Mouse (Mus musculus): ENCODE results near the gene Nfatc3. TPM values are rescaled to one million over a fixed set of nuclear protein-coding genes. Genes with fewer than 3 reads are reported as not detected.
A peak's percentile ranks its signal among the peaks of the same experiment; 100 is the strongest.

The Nfatc3 gene
- polyA plus RNA-seq, 1 experiment from 2014 or later = 4.3 TPM

DNA sequence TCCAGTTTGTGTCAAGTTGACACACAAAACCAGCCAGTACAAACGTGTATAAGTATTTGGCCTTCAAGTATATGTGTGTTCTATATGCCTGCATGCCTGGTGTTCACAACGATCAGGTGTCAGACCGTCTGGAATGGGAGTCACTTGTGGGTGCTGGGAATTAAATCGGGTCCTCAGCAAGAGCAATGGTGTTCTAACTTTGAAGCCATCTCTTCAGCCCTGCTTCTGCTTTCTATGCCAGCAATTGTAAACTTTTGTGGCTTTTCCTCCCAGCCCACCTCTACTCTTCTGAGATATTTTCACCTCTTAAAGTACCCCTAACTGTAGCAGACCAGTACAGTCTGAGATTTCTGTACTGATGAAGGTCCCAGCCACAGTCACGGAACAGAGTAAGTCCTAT, 81.6 kb downstream of the Nfatc3 start:
- Histone ChIP-seq H3K27ac (ENCODE audit: low read length) (no peak overlapping the region), H3K27me3 (ENCODE audit: control insufficient read depth, insufficient read depth, low read length) (peaks cover 11% of the 10 kb centered on the region), H3K4me1 (ENCODE audit: control insufficient read depth, insufficient read depth, low read length) (peaks cover 21% of the 10 kb centered on the region), H3K4me3 (ENCODE audit: low read length) (no peak overlapping the region), H3K4me2 (ENCODE audit: low read depth, low read length) (no peak overlapping the region), H3K36me3 (ENCODE audit: control insufficient read depth, insufficient read depth) (no peaks in the 10 kb centered on the region), H3K9me3 (replicated peaks; ENCODE audit: control insufficient read depth, low read length) (no peaks in the 10 kb centered on the region), H3K9ac (ENCODE audit: low read length) (no peak overlapping the region)
- ATAC-seq (replicated peaks; ENCODE audit: extremely low read depth, insufficient read depth, low FRiP score) = no peak
- 56% methylated on average over 5 of the region's 5 CpGs for WGBS

DNA sequence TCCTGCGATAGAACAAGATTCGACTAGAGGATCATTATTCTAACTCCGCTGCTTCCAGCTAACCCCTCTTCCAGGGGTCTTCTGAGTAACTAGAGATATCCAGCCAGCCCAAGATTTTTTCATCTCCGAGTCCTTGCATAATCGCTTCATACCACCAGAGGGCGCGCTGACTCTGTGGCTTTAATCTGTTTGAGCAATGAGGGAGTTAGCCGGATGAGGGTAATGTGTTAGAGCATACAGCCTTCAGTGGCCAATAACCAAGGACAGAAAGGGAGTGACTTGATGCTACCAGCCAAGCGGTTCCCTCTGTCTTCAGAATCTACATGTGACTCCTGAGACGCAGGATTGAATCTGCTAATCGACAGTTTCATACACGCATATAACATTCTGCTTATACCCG, 82.1 kb downstream of the Nfatc3 start:
- no peaks in the 10 kb centered on the region for H3K9me3 ChIP-seq (replicated peaks; ENCODE audit: control insufficient read depth, low read length)
- no peaks in the 10 kb centered on the region for H3K36me3 ChIP-seq (ENCODE audit: control insufficient read depth, insufficient read depth)
- ATAC-seq (replicated peaks; ENCODE audit: extremely low read depth, insufficient read depth, low FRiP score) = peak; percentile 38; the same call in 1 of the 2 replicates
- H3K27ac ChIP-seq (ENCODE audit: low read length) = no peak overlapping the region
- H3K9ac ChIP-seq (ENCODE audit: low read length) = no peak overlapping the region
- H3K27me3 ChIP-seq (ENCODE audit: control insufficient read depth, insufficient read depth, low read length) = peaks cover 5% of the 10 kb centered on the region
- peaks cover 19% of the 10 kb centered on the region for H3K4me1 ChIP-seq (ENCODE audit: control insufficient read depth, insufficient read depth, low read length)
- 18% methylated on average over 13 of the region's 13 CpGs for WGBS
- no peak overlapping the region for H3K4me3 ChIP-seq (ENCODE audit: low read length)
- H3K4me2 ChIP-seq (ENCODE audit: low read depth, low read length) = no peak overlapping the region

DNA sequence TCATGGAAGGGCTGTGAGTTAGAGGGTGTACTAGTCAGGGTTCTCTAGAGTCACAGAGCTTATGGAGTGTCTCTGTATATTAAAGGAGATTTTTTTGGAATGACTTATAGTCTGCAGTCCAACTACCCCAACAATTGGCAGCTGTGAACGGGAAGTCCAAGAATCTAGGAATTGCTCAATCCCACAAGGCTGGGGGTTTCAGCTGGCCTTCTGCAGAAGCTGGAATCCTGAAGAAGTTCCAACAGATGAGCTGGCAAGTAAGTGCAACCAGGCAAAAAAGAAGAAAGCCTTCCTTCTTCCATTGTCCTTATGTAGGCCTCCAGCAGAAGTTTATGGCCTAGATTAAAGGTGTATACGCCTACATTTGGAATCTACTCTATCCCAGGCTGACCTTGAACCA, 86.7 kb downstream of the Nfatc3 start:
- Histone ChIP-seq H3K36me3 (ENCODE audit: control insufficient read depth, insufficient read depth) (no peaks in the 10 kb centered on the region), H3K4me3 (ENCODE audit: low read length) (no peak overlapping the region), H3K27ac (ENCODE audit: low read length) (no peak overlapping the region), H3K27me3 (ENCODE audit: control insufficient read depth, insufficient read depth, low read length) (no peaks in the 10 kb centered on the region), H3K4me2 (ENCODE audit: low read depth, low read length) (no peak overlapping the region), H3K9me3 (replicated peaks; ENCODE audit: control insufficient read depth, low read length) (no peaks in the 10 kb centered on the region), H3K4me1 (ENCODE audit: control insufficient read depth, insufficient read depth, low read length) (no peaks in the 10 kb centered on the region), H3K9ac (ENCODE audit: low read length) (no peak overlapping the region)
- 87% methylated on average over 2 of the region's 2 CpGs for WGBS
- no peak for ATAC-seq (replicated peaks; ENCODE audit: extremely low read depth, insufficient read depth, low FRiP score)

DNA sequence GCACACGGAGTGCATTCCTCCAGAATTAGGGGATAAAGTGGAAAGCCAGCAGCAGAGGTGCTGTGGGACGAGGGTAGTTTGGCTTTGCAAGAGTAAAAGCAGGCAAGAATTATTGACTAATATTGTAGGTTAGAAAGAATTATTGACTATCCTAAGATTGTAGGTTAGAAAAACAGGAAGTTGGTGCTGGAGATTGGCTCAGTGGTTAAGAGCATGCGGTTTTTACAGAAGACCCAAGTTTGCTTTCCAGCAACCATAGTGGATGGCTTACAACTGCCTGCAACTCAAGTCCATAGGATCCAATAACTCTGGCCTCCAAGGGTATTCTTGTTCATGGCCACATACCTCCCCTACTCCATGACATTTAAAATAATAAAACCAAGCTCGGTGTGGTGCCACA, 87.4 kb downstream of the Nfatc3 start:
- Histone ChIP-seq H3K9me3 (replicated peaks; ENCODE audit: control insufficient read depth, low read length) (no peaks in the 10 kb centered on the region), H3K9ac (ENCODE audit: low read length) (no peak overlapping the region), H3K4me1 (ENCODE audit: control insufficient read depth, insufficient read depth, low read length) (peaks cover 4% of the 10 kb centered on the region), H3K4me2 (ENCODE audit: low read depth, low read length) (no peak overlapping the region), H3K4me3 (ENCODE audit: low read length) (no peak overlapping the region), H3K36me3 (ENCODE audit: control insufficient read depth, insufficient read depth) (no peaks in the 10 kb centered on the region), H3K27me3 (ENCODE audit: control insufficient read depth, insufficient read depth, low read length) (no peaks in the 10 kb centered on the region), H3K27ac (ENCODE audit: low read length) (no peak overlapping the region)
- 80% methylated on average over 4 of the region's 4 CpGs for WGBS
- ATAC-seq (replicated peaks; ENCODE audit: extremely low read depth, insufficient read depth, low FRiP score) = no peak

DNA sequence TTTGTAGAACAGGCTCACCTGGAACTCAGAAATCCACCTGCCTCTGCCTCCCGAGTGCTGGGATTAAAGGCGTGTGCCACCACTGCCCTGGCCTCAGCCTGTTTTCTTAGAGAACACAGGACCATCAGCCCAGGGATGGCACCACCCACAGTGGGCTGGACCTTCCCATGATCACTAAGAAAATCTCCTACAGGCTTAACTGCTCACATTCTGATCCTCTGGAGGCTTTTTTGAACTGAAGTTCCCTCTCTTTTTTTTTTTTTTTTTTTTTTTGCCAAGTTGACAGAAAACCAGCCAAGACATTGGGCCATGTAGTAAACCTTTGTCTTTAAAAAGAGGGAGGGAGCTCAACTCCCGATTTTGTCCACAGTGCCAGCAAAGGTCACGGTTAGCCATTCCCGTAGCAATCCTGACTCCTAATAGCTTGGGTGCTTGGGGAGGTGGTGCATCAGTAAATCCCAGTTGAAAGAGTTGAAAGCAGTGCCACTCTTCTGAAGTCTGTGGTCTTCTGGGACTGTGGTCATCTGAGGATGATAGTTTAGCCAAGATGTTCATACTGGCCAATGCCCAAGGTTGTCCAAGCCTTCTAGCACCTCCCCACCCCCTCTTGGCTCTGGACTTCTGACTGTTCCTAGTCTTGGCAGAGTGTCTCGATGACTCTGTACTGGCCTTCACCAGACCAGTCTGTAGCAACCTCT, 89.4 kb downstream of the Nfatc3 start:
- Histone ChIP-seq H3K9ac (ENCODE audit: low read length) (no peak overlapping the region), H3K27ac (ENCODE audit: low read length) (no peak overlapping the region), H3K4me3 (ENCODE audit: low read length) (no peak overlapping the region), H3K4me2 (ENCODE audit: low read depth, low read length) (no peak overlapping the region), H3K9me3 (replicated peaks; ENCODE audit: control insufficient read depth, low read length) (no peaks in the 10 kb centered on the region), H3K27me3 (ENCODE audit: control insufficient read depth, insufficient read depth, low read length) (no peaks in the 10 kb centered on the region), H3K36me3 (ENCODE audit: control insufficient read depth, insufficient read depth) (no peaks in the 10 kb centered on the region), H3K4me1 (ENCODE audit: control insufficient read depth, insufficient read depth, low read length) (peaks cover 10% of the 10 kb centered on the region)
- WGBS = 80% methylated on average over 6 of the region's 6 CpGs
- ATAC-seq (replicated peaks; ENCODE audit: extremely low read depth, insufficient read depth, low FRiP score) = no peak

DNA sequence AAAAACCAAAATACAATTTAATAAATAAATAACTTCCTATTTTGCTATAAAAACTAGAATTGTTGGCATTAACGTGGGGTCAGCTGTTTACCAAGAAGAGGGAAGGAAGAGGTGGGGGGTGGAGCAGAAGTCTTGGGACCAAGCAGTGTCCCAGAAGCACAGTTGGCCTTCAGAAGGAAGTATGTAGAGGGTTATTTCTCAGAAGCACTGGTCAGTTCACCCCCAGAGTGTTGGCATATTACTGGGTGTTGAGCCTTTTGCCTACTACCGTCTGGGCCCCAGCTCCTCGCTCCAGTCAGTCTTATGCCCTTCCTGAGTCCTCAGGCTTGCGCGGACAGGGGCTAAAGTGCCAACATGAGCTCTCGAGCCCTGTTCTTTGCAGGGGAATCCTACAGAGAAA, 90.4 kb downstream of the Nfatc3 start:
- Histone ChIP-seq H3K36me3 (ENCODE audit: control insufficient read depth, insufficient read depth) (no peaks in the 10 kb centered on the region), H3K9me3 (replicated peaks; ENCODE audit: control insufficient read depth, low read length) (no peaks in the 10 kb centered on the region), H3K27me3 (ENCODE audit: control insufficient read depth, insufficient read depth, low read length) (no peaks in the 10 kb centered on the region), H3K4me2 (ENCODE audit: low read depth, low read length) (no peak overlapping the region), H3K9ac (ENCODE audit: low read length) (no peak overlapping the region), H3K4me1 (ENCODE audit: control insufficient read depth, insufficient read depth, low read length) (peaks cover 11% of the 10 kb centered on the region), H3K27ac (ENCODE audit: low read length) (no peak overlapping the region), H3K4me3 (ENCODE audit: low read length) (no peak overlapping the region)
- 88% methylated on average over 6 of the region's 6 CpGs for WGBS
- ATAC-seq (replicated peaks; ENCODE audit: extremely low read depth, insufficient read depth, low FRiP score) = no peak

DNA sequence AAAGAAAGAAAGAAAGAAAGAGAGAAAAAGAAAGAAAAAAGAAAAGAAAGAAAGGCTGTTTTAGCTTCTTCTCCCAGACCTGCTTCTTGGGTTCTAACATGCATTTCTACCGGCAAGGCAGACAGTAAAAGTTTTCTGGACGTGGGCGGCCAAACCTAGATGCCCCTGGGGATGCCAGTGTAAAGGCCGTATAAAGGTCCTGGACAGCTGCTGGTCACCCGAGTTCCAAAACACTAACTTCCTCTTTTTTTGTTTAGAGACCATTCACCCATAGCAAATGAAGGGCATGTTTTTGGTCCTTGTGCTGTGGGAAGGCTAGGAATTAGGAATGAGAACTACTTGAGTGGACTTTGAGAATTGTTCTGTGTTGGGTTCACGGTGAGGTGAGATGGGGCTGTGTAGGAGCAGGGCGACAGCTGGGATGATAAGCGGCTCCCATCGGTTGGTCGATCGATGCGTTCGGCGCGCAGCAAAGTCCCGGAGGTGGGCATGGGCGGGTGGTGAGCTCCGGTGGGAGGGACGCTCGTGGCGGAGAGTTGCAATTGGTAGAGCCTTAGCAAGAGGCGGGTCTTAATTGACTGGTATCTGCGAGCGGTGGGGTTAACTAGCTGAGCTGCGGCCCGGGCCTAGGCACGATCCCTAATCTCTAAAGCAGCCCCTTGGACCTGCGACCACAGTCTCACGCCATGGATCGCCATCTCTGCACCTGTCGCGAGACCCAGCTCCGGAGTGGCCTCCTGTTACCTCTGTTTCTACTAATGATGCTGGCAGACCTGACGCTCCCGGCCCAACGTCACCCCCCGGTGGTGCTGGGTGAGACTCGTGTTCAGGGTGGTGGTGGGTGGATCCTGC, 91.4 kb downstream of the Nfatc3 start, which contains the start of gene Pla2g15:
Gene Pla2g15 (plus strand): TSS at position 599 of the 852 bp plus-strand sequence.
- no peaks in the 10 kb centered on the region for H3K27me3 ChIP-seq (ENCODE audit: control insufficient read depth, insufficient read depth, low read length)
- ATAC-seq (replicated peaks; ENCODE audit: extremely low read depth, insufficient read depth, low FRiP score) = peak; percentile 98
- H3K27ac ChIP-seq (ENCODE audit: low read length) = peak within 1 kb of the TSS; percentile 8; the same call in 1 of the 2 replicates
- H3K4me2 ChIP-seq (ENCODE audit: low read depth, low read length) = peak within 1 kb of the TSS; percentile 73
- peak within 1 kb of the TSS; percentile 78 for H3K9ac ChIP-seq (ENCODE audit: low read length)
- peak within 1 kb of the TSS; percentile 71 for H3K4me3 ChIP-seq (ENCODE audit: low read length)
- H3K36me3 ChIP-seq (ENCODE audit: control insufficient read depth, insufficient read depth) = no peaks in the 10 kb centered on the region
- peaks cover 11% of the 10 kb centered on the region for H3K4me1 ChIP-seq (ENCODE audit: control insufficient read depth, insufficient read depth, low read length)
- no peaks in the 10 kb centered on the region for H3K9me3 ChIP-seq (replicated peaks; ENCODE audit: control insufficient read depth, low read length)
- WGBS = 2% methylated on average over 38 of the region's 38 CpGs

DNA sequence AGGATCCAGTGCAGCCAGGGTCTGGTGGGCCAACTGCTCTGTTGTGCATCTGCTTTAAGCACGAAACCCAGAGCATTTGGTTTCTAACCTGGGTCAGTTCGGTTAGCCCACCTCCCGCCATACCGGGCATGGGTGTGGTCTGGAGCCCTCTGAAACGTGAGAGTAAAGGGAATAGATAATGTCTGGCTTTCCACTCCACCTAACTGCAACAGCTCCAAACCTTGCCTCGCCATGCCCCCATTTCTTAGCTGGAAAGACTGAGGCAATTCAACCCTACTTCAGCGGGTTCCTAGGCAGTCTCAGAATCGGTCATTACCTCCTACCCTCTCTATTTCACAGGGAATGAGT, 92.0 kb downstream of the Nfatc3 start:
- no peak; the same call in 1 of the 2 replicates for ATAC-seq (replicated peaks; ENCODE audit: extremely low read depth, insufficient read depth, low FRiP score)

DNA sequence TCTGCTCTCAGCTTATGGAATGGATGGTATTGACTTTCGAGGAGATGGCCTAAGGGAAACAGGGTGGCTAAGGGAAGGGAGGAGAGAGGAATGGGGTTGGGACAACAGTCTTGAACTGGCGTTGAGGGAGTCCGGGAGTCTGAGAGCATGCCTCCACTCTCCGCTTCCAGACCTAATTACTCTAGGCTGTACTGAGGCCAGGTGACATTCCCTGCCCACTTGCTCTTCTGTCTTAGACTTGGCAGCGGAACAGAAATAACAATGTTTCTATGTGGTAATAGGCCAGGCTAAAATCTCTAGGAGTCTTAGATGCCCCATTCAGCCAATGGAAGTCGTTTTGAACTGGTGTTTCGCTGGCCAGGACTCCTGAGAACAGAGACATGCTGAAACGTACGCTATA, 92.4 kb downstream of the Nfatc3 start:
- 78% methylated on average over 9 of the region's 9 CpGs for WGBS
- Histone ChIP-seq H3K27ac (ENCODE audit: low read length) (no peak overlapping the region), H3K36me3 (ENCODE audit: control insufficient read depth, insufficient read depth) (peaks cover 3% of the 10 kb centered on the region; the same call in 1 of the 2 replicates), H3K4me2 (ENCODE audit: low read depth, low read length) (peak overlapping the region; percentile 73), H3K4me1 (ENCODE audit: control insufficient read depth, insufficient read depth, low read length) (peaks cover 11% of the 10 kb centered on the region), H3K9ac (ENCODE audit: low read length) (peak overlapping the region; percentile 78), H3K9me3 (replicated peaks; ENCODE audit: control insufficient read depth, low read length) (no peaks in the 10 kb centered on the region), H3K4me3 (ENCODE audit: low read length) (peak overlapping the region; percentile 71), H3K27me3 (ENCODE audit: control insufficient read depth, insufficient read depth, low read length) (no peaks in the 10 kb centered on the region)
- ATAC-seq (replicated peaks; ENCODE audit: extremely low read depth, insufficient read depth, low FRiP score) = no peak

More for the DNA sequence above, 92.0 kb downstream of the Nfatc3 start:
- Histone ChIP-seq H3K27ac (ENCODE audit: low read length) (no peak overlapping the region), H3K4me1 (ENCODE audit: control insufficient read depth, insufficient read depth, low read length) (peaks cover 11% of the 10 kb centered on the region), H3K4me3 (ENCODE audit: low read length) (peak overlapping the region; percentile 71), H3K36me3 (ENCODE audit: control insufficient read depth, insufficient read depth) (peaks cover 3% of the 10 kb centered on the region; the same call in 1 of the 2 replicates), H3K9ac (ENCODE audit: low read length) (peak overlapping the region; percentile 78), H3K27me3 (ENCODE audit: control insufficient read depth, insufficient read depth, low read length) (no peaks in the 10 kb centered on the region), H3K4me2 (ENCODE audit: low read depth, low read length) (peak overlapping the region; percentile 73), H3K9me3 (replicated peaks; ENCODE audit: control insufficient read depth, low read length) (no peaks in the 10 kb centered on the region)
- WGBS = 20% methylated on average over 8 of the region's 8 CpGs

All from heart, embryonic 16.5 days (tissue).